Mouse (Mus musculus) right cerebral cortex, adult 2 months (tissue): ENCODE results near the gene Add2.
A peak's percentile ranks its signal among the peaks of the same experiment; 100 is the strongest.

ENCODE experiments used
- DNase-seq, 2 experiments: peaks; one replicate each; pipeline ENCODE4 v3.0.0; 2021 to 2022; ENCODE audit warnings: low spot score in 2 of 2

The Add2 gene

GRCm38 (mm10) chr6:86048509-86048908 lies 20.0 kb downstream of the Add2 start:
- DNase-seq: peak; percentile 86 to 90

DNA sequence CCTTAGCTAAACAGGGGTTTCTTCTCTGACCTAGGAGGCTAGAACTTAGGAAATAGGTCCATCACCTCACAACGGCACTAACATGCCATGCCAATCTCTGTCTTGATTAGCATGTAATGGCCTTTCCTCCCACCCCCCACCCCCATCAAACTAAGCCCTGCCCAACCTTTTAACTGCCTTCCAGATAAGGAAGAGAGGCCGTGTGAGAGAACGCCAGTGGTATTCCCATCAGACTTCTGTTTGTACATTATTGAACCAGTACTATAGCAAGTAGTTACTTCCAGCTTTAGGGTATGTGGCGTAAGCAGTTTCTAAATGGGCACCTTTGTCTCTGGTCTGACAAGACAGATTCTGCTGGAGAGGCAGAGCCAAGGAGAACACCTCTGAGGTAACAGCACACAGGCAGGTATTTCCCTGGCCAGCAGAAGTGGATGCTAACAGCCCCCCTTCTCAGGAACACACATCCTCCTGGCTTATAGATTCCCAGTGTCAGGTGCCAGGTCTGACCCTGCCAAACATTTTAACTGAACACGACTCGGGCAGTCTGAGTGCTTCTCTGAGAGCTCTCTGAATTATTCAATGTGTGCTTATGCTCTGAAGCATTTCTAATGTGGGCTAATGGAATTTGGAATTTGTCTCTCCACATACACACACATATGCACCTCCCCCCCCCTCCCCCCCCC lies 22.2 kb downstream of the Add2 start:
- DNase-seq: no peak

DNA sequence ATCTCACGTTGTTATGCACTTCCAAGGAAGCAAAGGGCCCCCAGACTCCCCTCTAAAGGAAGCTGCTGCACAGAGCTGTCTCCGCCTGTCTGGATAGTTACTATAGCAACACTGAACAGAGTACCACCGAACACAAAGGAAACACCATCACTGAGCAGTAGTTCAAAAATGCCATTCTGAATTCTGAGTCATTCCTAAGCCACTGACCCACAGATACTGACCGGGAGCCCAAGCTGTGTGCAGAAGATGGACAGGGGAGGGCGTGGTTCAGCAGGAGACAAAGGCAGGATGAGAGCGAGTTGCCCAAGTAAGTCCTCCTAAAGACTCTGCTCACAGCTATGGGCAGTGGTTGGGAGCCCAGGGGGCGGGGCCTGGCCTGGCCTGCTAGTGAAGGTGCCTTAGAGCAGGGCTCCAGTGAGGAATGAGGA lies 23.6 kb downstream of the Add2 start:
- no peak for DNase-seq

DNA sequence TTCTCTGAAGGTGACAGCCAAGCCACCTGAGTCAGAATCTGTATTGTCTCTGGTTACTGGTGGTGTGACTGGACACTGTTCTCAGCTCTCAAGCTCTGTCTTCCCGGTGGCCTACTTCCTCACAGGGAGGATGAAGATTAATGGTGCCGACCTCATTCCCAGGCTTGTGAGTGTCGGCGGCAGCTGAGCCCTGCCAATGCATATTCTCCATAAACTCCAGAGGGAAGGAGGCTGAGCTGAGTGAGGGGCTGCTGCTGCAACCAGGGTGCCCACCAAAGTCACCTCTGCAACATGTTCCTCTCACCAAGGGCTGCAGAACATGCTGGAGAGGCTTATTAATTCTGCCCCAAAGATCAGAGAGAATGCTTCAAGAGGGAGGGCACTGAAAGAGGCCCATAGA lies 24.1 kb downstream of the Add2 start:
- DNase-seq: no peak

DNA sequence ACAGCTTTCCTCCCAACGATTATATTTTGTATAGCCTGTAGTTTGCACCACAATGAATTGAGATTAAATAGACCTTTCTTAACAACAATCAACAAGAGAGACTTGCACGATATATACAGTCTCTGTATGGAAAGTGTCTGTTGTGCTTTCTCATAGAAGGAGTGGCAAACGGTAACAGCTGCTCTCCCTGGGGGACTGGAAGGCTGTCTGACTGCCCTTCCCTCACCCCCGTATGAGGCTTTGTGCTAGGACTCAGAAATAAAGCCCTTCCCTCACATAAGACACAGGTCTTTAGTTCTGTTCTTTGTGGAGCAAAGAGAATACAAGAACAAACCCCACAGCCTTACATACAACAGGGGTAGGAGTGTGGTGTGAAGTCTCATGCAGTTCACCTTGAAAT lies 24.6 kb downstream of the Add2 start:
- no peak for DNase-seq

DNA sequence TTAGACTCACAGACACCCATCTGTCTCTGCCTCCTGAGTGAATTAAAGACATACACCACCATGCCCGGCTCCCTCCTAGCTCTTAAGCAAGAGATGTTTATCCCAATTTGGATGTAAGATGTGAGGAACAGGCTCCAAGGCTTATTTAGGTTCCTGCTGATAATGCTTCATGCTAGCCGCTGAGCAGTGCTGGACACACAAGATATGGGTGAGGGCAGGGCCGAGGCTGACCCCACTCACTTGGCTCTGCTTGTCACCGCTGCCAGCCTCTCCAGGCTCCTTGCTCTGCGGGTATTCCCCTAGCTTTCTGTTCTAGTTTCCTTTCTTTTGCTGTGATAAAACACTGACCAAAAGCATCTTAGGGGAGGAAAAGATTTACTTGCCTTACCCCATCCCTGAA lies 25.1 kb downstream of the Add2 start:
- DNase-seq: no peak

DNA sequence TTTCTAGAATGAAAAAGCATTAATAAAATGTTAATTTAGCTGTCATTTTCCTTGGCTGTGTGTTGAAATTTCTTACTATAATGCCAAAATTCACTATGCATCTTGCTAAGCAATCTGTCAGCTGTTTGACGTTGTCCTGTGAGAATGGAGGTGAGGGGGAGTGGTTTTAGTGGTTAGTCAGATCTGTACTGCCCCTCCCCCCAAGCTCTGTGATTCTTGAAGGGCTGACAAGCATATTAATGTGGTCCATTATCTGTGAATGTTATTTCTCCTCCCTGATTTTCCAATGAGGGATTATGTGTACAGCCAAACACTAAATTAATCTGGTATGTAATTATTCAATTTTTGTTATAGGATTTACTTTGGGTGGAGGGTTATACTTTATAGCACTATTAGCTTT lies 30.0 kb downstream of the Add2 start:
- DNase-seq: no peak

DNA sequence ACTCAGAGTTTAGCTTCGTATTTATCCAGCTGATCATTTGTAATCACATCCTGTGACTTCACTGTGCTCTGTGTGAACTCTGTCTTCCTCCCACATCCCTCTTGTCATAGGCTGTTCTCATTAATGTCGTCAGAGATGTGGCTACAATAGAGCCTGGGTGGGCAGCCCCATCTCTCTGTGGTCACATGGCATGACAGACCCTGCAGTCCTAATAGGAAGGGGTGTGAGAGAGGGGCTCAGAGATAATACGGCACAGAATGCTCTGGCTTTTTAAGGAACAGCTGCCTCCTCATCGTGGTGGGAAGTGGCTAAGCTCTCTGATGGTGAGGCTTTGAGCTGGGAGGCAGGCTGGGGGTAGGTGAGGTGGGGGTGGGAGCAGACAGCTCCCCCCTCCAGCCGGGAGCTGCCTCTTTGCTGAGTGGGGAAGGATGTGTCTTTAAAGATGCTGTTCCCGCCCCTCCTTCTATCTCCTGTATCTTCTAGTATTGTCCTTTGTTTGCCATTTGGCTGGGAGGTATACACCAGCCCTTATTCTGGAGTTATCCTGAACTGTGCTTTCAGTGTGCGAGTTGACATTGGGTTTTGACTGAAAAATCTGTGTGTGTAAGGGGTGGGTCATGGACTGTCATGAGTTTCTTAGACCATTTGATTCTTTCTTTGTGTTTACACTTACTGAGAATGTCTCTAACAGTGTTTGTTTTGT lies 30.8 kb downstream of the Add2 start:
- no peak for DNase-seq

GRCm38 (mm10) chr6:86060170-86060569 lies 31.7 kb downstream of the Add2 start:
- DNase-seq: no peak

- no peak for DNase-seq
These were observed 33.7 kb downstream of the Add2 start for GRCm38 (mm10) chr6:86062226-86062625.

DNA sequence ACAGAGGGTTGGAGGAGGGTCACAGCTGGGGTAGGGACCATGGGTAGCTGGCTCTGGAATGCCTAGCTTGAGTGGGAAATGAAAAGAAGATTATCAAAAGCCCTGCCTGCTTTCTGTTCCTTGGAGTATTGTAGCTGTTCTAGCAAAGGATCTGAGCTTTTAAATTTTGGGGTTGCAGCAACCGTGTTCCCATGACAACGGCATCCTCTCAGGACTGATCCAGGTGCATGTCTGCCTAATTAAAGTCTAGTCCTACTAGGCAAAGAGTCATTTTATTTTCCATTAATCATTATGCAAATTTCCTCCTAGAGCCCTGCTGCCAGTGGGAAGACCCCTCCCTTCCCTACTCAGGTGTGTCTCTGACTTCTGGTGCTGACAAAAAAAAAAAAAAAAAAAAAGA lies 34.2 kb downstream of the Add2 start:
- no peak for DNase-seq

DNA sequence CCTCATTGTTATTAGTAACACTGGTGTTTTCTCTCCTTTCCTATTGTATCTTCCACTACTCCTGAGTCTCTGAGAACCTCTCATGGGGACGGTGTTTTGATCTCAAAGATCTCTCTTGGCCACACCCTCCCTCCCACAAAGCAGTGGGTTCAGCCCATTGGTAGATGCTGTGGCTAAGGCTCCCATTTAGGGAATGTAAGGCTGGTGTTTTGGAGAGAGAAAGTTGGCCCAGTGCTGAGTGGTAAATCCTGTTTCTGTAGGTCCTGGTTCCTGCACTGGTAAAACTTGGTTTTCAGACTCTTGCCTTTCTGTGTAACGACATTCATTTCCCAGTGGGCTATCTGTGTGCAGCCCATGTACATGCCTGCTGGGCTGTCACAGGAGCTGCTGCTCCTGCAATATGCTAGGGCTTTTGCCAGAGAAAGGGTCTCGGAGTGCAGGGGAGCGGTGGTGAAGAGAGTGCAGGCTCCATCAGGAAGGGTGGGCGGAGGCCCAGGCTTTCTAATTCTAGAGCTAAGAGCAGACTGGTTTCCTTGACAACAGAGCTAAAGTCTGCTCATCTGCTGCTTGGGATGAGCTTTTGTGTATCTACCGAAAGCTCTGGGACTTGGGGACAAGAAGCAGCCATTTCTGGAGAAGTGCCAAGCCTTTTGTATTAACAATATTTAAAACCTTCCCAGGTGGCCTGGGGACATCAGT lies 36.0 kb downstream of the Add2 start:
- DNase-seq: peak; percentile 82 to 83

- DNase-seq: no peak
These were observed 38.2 kb downstream of the Add2 start for GRCm38 (mm10) chr6:86066727-86067126.

DNA sequence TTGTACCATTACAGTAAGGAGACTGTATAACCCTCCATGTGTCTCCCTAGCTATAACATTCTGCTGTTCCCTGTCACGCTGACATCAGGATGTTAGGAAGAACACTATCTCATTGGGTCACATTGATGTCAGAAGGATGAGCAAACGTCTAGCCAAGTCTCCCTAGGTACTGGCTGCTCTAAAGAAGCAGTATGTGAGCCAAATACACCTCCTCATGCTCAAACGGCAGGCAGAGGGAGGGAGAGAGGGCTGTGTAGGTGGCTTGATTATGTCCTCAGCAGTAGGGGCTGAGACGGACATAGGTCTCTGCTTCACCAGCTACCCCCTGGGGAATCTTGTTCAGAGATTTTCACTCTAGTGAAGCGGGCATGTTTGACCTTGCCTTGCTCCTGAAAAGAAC lies 38.7 kb downstream of the Add2 start:
- no peak for DNase-seq

- DNase-seq: no peak
These were observed 40.5 kb downstream of the Add2 start for GRCm38 (mm10) chr6:86069009-86069408.

DNA sequence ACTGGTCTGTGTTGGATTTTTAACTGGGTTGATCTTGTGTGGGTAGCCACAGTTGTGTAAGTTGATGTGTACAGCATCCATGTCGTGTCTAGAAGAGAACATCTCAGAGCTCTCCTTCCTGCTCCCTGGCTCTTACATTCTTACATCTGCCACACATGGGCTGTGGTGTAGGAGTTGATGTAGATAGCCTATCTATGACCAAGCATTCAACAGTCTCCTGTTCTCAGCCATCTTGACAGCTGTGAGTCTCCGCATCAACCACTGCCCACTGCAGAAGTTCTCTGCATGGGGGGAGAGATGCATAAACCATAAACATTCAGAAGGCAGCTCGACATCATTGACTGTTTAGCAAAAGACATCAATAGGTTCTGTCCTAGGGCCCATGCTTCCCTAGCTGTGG lies 41.4 kb downstream of the Add2 start:
- no peak for DNase-seq

DNA sequence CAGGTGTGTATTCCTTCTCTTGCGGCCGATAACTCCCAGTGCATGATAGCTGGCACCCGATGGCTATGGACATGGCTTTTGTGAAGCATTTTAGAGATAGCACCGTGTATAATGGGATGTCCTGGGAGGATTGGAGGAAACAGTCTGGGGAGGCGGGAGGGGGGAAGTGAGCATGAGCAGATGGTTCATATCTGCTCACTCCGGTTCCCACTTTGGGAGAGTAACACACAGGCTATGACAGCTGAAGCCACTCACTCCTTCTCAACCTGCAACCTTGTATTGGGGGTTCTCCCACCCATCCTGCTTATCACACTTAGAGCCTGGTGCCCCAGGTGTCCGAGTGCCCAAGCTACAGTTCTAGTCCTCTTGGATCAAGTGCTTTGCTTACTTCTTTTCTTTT lies 41.8 kb downstream of the Add2 start:
- no peak for DNase-seq

DNA sequence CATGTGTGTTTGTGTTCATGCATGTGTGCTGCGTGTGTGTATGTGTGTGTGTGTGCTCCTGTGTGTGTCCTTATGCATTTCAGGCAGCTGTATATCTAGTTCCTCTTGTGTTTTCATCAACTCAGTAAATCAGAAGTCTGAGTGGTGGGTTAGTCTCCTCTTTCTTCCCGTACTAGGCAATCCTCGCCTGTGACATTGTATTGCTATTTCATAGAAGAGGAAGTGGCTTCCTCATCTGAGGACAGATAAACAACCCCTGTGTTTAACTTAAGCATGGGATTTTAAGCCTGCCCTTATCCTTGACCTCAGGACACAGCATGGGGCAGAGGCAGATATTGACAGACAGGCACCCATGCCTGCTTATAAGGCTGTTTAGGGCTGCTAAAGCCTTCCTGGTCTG lies 45.4 kb downstream of the Add2 start:
- DNase-seq: no peak

DNA sequence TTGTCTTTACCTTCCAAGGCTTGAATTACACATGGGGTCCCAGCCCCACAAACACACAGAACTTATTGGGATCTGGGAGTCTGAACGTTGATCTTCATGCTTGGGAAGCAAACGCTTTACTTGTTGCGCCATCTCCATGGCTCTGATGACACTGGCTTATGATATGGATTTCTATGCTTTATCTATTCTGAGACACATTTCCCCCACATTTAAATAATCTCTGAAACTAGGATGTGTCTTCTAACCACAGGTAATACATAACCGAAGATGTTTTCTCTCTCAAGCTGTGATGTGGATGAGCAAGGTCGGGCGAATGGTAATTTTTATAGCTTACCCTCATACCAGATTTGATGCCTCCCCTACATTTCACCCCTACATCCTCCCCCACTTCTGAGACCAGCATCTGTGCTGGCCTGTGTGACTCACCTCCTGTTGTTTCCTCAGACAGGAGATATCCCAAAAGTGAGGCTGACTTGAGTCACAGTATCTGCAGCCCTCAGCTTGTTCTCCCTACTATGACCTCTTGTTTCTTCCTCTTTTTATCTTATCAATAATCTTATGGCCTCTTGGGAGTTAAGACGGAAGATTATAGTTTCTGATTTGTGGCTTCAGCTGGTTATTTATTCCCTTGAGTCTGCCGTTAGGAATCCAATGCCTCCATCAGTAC lies 46.2 kb downstream of the Add2 start:
- no peak for DNase-seq

DNA sequence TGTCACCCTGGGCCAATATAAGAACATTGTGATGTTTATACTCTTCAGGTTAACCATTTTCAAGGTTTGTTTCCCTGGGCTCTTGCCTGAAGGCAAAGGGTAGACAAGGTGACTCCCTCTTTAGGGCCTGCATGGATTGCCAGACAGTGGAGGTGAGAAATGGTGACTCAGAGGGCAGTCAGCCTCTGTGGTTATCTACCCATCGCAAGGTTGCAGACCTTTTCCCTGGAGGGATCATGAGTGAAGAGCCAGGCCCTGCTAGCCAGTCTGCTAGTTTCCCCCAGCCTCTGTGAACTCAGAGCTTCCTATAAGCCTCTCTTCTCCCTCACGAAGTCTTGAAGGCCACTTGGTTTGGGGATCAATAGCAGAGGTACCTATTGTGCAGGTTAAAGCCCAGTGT lies 48.0 kb downstream of the Add2 start:
- DNase-seq: no peak

DNA sequence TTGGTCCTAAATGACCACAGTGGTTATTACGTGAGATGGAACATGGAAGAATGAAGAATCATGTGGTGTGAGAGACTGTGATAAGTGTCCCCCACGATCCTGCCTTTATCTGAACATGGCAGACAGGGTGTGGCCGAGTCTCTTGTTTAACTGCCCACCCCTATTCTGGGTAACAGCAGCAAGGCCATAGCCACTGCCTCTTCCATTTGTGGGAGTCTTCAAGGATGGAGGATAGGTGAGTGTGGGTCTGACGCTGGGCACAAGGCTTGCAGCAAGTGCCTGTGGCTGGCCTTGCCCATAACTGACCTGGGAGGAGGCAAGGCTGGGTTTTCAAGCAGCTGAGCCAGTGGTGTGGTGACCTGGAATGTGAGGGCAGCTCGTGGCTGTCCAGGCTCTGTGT lies 49.4 kb downstream of the Add2 start:
- no peak for DNase-seq

DNA sequence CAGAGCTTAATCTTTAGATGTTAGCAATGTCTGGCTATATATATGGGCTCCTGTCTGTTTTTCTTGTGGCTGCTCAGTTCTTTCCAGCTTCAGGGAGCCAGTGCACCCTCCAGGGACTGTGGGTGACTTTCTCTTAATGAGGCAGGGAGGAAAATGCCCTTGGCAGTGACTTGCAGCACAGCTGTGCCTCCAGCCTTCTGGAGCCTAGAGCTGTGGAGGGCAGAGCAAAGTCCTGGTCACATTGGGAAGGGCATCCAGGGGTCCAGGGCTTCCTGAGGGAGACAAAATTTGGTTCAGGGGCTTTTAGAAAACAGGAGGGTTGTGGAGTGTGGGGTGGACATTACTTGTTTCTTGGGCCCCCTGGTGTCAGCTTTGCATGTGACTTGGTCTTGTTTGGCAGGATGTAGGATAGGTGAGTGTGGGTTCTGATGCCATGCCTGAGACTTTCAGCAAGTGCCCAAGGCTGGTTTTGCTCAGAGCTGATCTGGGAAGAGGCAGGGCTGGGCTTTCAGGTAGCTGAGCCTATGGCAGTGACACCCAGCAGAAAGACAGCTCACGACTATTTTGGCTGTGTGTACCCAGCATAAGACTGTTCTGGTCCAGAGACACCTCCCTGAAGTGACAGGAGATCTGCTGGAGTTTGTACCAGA lies 50.0 kb downstream of the Add2 start:
- no peak for DNase-seq
